Mouse (Mus musculus) bone marrow, adult 2 months (tissue): ENCODE measurements around the gene Chmp4b. TPM values are rescaled to one million over a fixed set of nuclear protein-coding genes. Genes with fewer than 3 reads are reported as not detected.

Experiments used
- H3K27ac ChIP-seq: fragments of 200-500 bp; 2 replicates; pipeline ENCODE4 v1.5.1; 2012; ENCODE audit warnings: low read depth, mild to moderate bottlenecking, control low read depth, inconsistent platforms, low read length; ENCODE audit not compliant: control insufficient read depth, poor library complexity, insufficient read depth
- H3K4me1 ChIP-seq: fragments of 200-500 bp; 2 replicates; pipeline ENCODE4 v1.6.1; 2011; ENCODE audit warnings: low read length; ENCODE audit not compliant: control insufficient read depth, insufficient read depth
- H3K4me3 ChIP-seq: fragments of 200-500 bp; replicated peaks from 2 replicates; pipeline ENCODE3; 2011; ENCODE audit warnings: mild to moderate bottlenecking, low read depth, low read length, control low read depth; ENCODE audit not compliant: control insufficient read depth
- CTCF ChIP-seq: fragments of 200-500 bp; IDR thresholded peaks from 2 replicates; pipeline ENCODE4 v1.5.1; 2011; ENCODE audit warnings: low read length, control low read depth; ENCODE audit not compliant: control insufficient read depth, insufficient read depth
- POLR2A ChIP-seq: fragments of 200-500 bp; IDR thresholded peaks from 2 replicates; pipeline ENCODE4 v1.6.1; 2011; ENCODE audit warnings: low read depth, mild to moderate bottlenecking, control low read depth, low read length, borderline replicate concordance; ENCODE audit not compliant: control insufficient read depth
- WGBS: fragments of 180-500 bp; shearing (Covaris S2); methylation state at CpG from one replicate; pipeline ENCODE4 v1.1.7; 2018; 5-methylcytosine and 5-hydroxymethylcytosine counted together
- polyA plus RNA-seq: library from polyadenylated mRNA; stranded (reverse); fragments of >200 nt; gene quantifications from 2 replicates; pipeline ENCODE4 v1.2.4, GENCODE M21; 2011; ENCODE audit warnings: low replicate concordance; ENCODE audit not compliant: missing spikeins, insufficient read depth, insufficient read length

Chmp4b gene
- polyA plus RNA-seq, 1 experiment = 162 TPM

- Histone ChIP-seq H3K4me1 (no peaks in the 10 kb centered on the region), H3K4me3 (no peak overlapping the region), H3K27ac (no peak overlapping the region)
- 84% methylated on average over 12 of the region's 12 CpGs for WGBS
- TF ChIP-seq POLR2A (no peak), CTCF (no peak)
Observed at GRCm38 (mm10) chr2:154718855-154719556, 67.5 kb downstream of the Chmp4b start.

GRCm38 (mm10) chr2:154720315-154720714, 68.8 kb downstream of the Chmp4b start:
- no peaks in the 10 kb centered on the region for H3K4me1 ChIP-seq
- 47% methylated on average over 2 of the region's 2 CpGs for WGBS
- TF ChIP-seq POLR2A (no peak), CTCF (no peak)
- no peak overlapping the region for H3K4me3 ChIP-seq
- H3K27ac ChIP-seq = no peak overlapping the region

- TF ChIP-seq CTCF (no peak), POLR2A (no peak)
- 74% methylated on average over 4 of the region's 4 CpGs for WGBS
- Histone ChIP-seq H3K4me3 (no peak overlapping the region), H3K4me1 (no peaks in the 10 kb centered on the region), H3K27ac (no peak overlapping the region)
Observed at GRCm38 (mm10) chr2:154723473-154723872, 72.0 kb downstream of the Chmp4b start.

GRCm38 (mm10) chr2:154729737-154730136, 78.2 kb downstream of the Chmp4b start:
- TF ChIP-seq POLR2A = no peak
- no peak for TF ChIP-seq CTCF
- Histone ChIP-seq H3K4me1 (peaks cover 3% of the 10 kb centered on the region; the same call in 1 of the 2 replicates), H3K4me3 (no peak overlapping the region), H3K27ac (no peak overlapping the region)
- WGBS = 71% methylated on average over 3 of the region's 3 CpGs

DNA sequence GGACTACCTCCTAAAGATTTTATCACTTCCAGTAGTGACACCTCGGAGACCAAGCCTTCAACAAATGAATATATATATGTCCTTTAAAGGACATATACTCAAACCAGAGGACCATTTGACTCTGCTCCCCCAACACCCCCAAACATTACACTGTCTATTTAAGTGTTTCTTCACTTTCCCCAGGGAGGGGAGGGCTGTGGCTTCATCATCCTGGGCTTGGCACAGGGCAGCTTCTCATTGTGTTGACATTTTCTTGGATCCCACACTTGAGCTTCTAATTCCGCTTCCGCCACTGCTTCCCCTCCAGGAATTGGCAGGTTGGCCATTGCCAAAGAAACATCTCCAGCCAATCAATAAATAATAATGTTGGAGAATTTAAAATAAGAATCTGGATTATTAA, 79.3 kb downstream of the Chmp4b start:
- H3K27ac ChIP-seq = no peak overlapping the region
- 69% methylated on average over 3 of the region's 3 CpGs for WGBS
- H3K4me3 ChIP-seq = no peak overlapping the region
- TF ChIP-seq CTCF (no peak), POLR2A (no peak)
- peaks cover 3% of the 10 kb centered on the region; the same call in 1 of the 2 replicates for H3K4me1 ChIP-seq

GRCm38 (mm10) chr2:154731916-154732315, 80.4 kb downstream of the Chmp4b start:
- TF ChIP-seq CTCF (no peak), POLR2A (no peak)
- Histone ChIP-seq H3K4me3 (no peak overlapping the region), H3K27ac (no peak overlapping the region), H3K4me1 (peaks cover 3% of the 10 kb centered on the region; the same call in 1 of the 2 replicates)
- WGBS = 68% methylated on average over 2 of the region's 2 CpGs

GRCm38 (mm10) chr2:154732503-154733141, 81.1 kb downstream of the Chmp4b start:
- Histone ChIP-seq H3K27ac (no peak overlapping the region), H3K4me3 (no peak overlapping the region), H3K4me1 (peaks cover 3% of the 10 kb centered on the region; the same call in 1 of the 2 replicates)
- WGBS = 42% methylated on average over 9 of the region's 9 CpGs
- TF ChIP-seq POLR2A (no peak), CTCF (no peak)

GRCm38 (mm10) chr2:154734977-154735376, 83.5 kb downstream of the Chmp4b start:
- H3K4me1 ChIP-seq = peaks cover 3% of the 10 kb centered on the region; the same call in 1 of the 2 replicates
- WGBS = 72% methylated on average over 9 of the region's 9 CpGs
- H3K4me3 ChIP-seq = no peak overlapping the region
- TF ChIP-seq CTCF (no peak), POLR2A (no peak)
- no peak overlapping the region for H3K27ac ChIP-seq

DNA sequence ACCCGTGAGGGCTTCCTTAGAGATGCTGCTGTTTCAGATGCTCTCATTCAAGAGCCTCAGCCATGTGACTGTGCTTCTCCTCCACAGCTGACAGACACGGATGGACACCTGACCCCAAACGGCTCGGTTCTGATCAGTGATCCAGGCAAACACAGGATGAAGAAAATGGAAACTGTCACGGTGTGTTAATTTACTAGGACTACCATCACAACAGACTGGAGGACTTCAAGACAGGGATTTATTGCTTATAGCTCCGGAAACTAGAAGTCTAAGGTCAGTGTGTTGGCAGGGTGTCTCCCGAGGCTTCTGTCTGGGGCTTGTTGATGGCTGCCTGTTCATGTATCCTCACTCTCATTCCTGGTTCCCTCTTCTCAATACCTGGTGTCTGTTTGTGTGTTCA, 83.9 kb downstream of the Chmp4b start:
- peaks cover 3% of the 10 kb centered on the region; the same call in 1 of the 2 replicates for H3K4me1 ChIP-seq
- H3K4me3 ChIP-seq = no peak overlapping the region
- WGBS = 72% methylated on average over 7 of the region's 7 CpGs
- H3K27ac ChIP-seq = no peak overlapping the region
- TF ChIP-seq POLR2A = no peak
- no peak for TF ChIP-seq CTCF
